9 mouse cellular contexts compared by ENCODE assay signal in the genomic region with DNA sequence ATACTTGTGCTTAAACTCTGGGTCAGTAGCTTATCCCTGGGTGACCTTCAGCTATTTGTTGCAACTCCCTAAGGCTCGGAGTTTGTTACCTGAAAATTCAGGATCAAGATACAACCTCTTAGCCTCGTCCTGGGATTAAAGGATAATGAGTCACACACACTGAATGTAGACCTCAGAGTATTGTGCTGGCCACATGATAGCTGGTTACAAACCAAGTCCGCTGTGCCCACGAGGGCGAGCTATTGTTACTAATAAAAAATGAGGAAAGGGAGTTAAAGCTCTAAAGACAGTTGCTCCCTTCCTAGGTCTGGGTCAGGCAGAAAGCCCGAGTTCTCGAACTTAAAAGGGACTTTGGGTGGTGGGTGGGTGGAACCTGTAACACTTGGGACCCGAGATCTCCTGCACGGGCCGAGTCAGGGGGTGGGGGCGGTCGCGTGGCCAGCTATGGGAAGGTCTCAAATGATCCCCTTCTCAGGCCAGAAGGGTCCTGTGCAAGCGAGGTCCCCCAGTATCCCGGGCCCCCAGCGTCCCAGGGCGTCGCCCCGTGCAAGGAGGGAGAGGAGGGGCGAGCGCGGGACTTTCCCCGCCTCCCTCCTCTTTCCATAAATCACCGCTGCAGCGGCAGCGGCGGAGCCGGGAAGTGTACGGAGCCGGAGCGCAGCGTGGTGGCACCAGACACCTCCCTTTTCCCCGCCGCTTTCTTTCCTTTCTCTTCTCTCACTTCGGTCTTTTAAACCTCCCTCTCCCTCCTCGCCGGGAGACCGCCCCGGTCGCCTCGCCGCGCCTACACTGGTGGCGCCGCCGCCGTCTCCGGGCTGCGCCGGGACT. TPM values are rescaled to one million over a fixed set of nuclear protein-coding genes. Genes with fewer than 3 reads are reported as not detected.
DNase-seq lines count a peak whose midpoint lies in the region; ATAC-seq lines count a peak whose summit lies in the region.
"Had no signal": no experiment of that assay in that cellular context is flagged by ENCODE, and none has a peak within 500 bp of the region (broad histone marks: within the 10 kb centered on the region; RNA-seq: fewer than 3 reads in every experiment).

A gene (plus strand): TSS at position 633 of the 828 bp plus-strand sequence.

- peak within 1 kb of the TSS; percentile 97 for H3K27ac ChIP-seq in embryonic facial prominence, embryonic 10.5 days (replicated peaks)
- H3K27ac ChIP-seq in intestine, embryonic 15.5 days, result peak within 1 kb of the TSS; percentile 90
- peak within 1 kb of the TSS; percentile 99 for H3K27ac ChIP-seq in limb, embryonic 10.5 days
- peak within 1 kb of the TSS; percentile 95 for H3K27ac ChIP-seq in midbrain, embryonic 12.5 days (replicated peaks)

- H3K4me3 ChIP-seq in embryonic facial prominence, embryonic 10.5 days, result peak within 1 kb of the TSS; percentile 93
- H3K4me3 ChIP-seq in intestine, embryonic 15.5 days (replicated peaks), result peak within 1 kb of the TSS; percentile 94
- peak within 1 kb of the TSS; percentile 99 for H3K4me3 ChIP-seq in limb, embryonic 10.5 days
- H3K4me3 ChIP-seq in midbrain, embryonic 12.5 days, result peak within 1 kb of the TSS; percentile 93

- H3K9ac ChIP-seq in intestine, embryonic 15.5 days, result peak within 1 kb of the TSS; percentile 91
- H3K9ac ChIP-seq in midbrain, embryonic 12.5 days (replicated peaks), result peak within 1 kb of the TSS; percentile 99

- peak within 1 kb of the TSS; percentile 90 for H3K4me2 ChIP-seq in intestine, embryonic 15.5 days (replicated peaks)
- H3K4me2 ChIP-seq in midbrain, embryonic 12.5 days (replicated peaks), result peak within 1 kb of the TSS; percentile 77

- H3K9me3 ChIP-seq in embryonic facial prominence, embryonic 10.5 days, result no peaks in the 10 kb centered on the region
- H3K9me3 ChIP-seq in intestine, embryonic 15.5 days, result no peaks in the 10 kb centered on the region
- no peaks in the 10 kb centered on the region for H3K9me3 ChIP-seq in limb, embryonic 10.5 days (replicated peaks)
- no peaks in the 10 kb centered on the region for H3K9me3 ChIP-seq in midbrain, embryonic 12.5 days

- H3K27me3 ChIP-seq in embryonic facial prominence, embryonic 10.5 days (replicated peaks; ENCODE audit: low read depth, poor library complexity, severe bottlenecking), result 0 out of 2 replicates have a peak, but pooled peaks cover 7% of the 10 kb centered on the region
- no peaks in the 10 kb centered on the region for H3K27me3 ChIP-seq in intestine, embryonic 15.5 days (replicated peaks)
- no peaks in the 10 kb centered on the region for H3K27me3 ChIP-seq in limb, embryonic 10.5 days (ENCODE audit: low read depth, poor library complexity, severe bottlenecking)
- H3K27me3 ChIP-seq in midbrain, embryonic 12.5 days, result no peaks in the 10 kb centered on the region

- no peaks in the 10 kb centered on the region for H3K36me3 ChIP-seq in embryonic facial prominence, embryonic 10.5 days (replicated peaks)
- no peaks in the 10 kb centered on the region for H3K36me3 ChIP-seq in intestine, embryonic 15.5 days
- no peaks in the 10 kb centered on the region for H3K36me3 ChIP-seq in limb, embryonic 10.5 days
- H3K36me3 ChIP-seq in midbrain, embryonic 12.5 days, result no peaks in the 10 kb centered on the region

- ATAC-seq in intestine, embryonic 15.5 days, result peak; percentile 91
- ATAC-seq in midbrain, embryonic 12.5 days (ENCODE audit: low FRiP score, low read depth), result peak; percentile 81

- peaks cover 44% of the 10 kb centered on the region for H3K4me1 ChIP-seq in embryonic facial prominence, embryonic 10.5 days
- H3K4me1 ChIP-seq in intestine, embryonic 15.5 days (replicated peaks), result peaks cover 13% of the 10 kb centered on the region; the same call in 1 of the 2 replicates
- peaks cover 37% of the 10 kb centered on the region for H3K4me1 ChIP-seq in limb, embryonic 10.5 days
- peaks cover 34% of the 10 kb centered on the region for H3K4me1 ChIP-seq in midbrain, embryonic 12.5 days

- WGBS in embryonic facial prominence, embryonic 10.5 days, result under 1% methylated on average over 50 of the region's 50 CpGs
- WGBS in intestine, embryonic 15.5 days, result 1% methylated on average over 50 of the region's 50 CpGs
- WGBS in limb, embryonic 10.5 days, result under 1% methylated on average over 50 of the region's 50 CpGs
- under 1% methylated on average over 35 of the region's 50 CpGs for WGBS in midbrain, embryonic 12.5 days

- peak; percentile 49 for DNase-seq in layer of hippocampus, adult 11-12 months (ENCODE audit: low spot score)
- DNase-seq in layer of hippocampus, adult 9-10 months (ENCODE audit: low spot score), result no peak
- DNase-seq in embryonic facial prominence, embryonic 10.5 days (ENCODE audit: low spot score), result peak; percentile 84
- peak; percentile 60 to 76 for DNase-seq in gastrocnemius, postnatal 4 days (ENCODE audit: low spot score in 2 of 2)
- peak; percentile 88 for DNase-seq in limb, embryonic 10.5 days (ENCODE audit: low spot score)
- DNase-seq in urinary bladder, postnatal 14 days (ENCODE audit: low spot score), result peak; percentile 80

RNA-seq across cellular contexts. Expression of the gene that starts here (rescaled TPM):
- polyA plus RNA-seq in embryonic facial prominence, embryonic 10.5 days (2016; fragmentation: Nextera tagmentation; extraction: Ambion mirVana), result 20.6 and 24.5 TPM in 2 replicates
- 10 to 100 TPM; 12.3 to 14.7 TPM for total RNA-seq in gastrocnemius, postnatal 4 days (2021)
- 13.4 and 16.7 TPM in 2 replicates for polyA plus RNA-seq in intestine, embryonic 15.5 days (2015; fragmentation: Nextera tagmentation; extraction: Ambion mirVana)
- 43.3 and 44.9 TPM in 2 replicates for polyA plus RNA-seq in limb, embryonic 10.5 days (2016; fragmentation: Nextera tagmentation; extraction: Ambion mirVana)
- 50.8 and 56.5 TPM in 2 replicates for polyA plus RNA-seq in midbrain, embryonic 12.5 days (2016; fragmentation: Nextera tagmentation; extraction: Ambion mirVana)
- total RNA-seq: neutrophil, adult 5-6 weeks had no signal
